Mouse (Mus musculus) liver, adult 2 months (tissue): ENCODE results near the gene Ctxn1. TPM values are rescaled to one million over a fixed set of nuclear protein-coding genes. Genes with fewer than 3 reads are reported as not detected.
A peak's percentile ranks its signal among the peaks of the same experiment; 100 is the strongest.

Source experiments
- DNase-seq: peaks from one replicate; pipeline ENCODE4 v3.0.0-alpha.2; 2011; ENCODE audit warnings: low read depth, low spot score; ENCODE audit errors: extremely low read depth
- H3K27ac ChIP-seq: fragments of 200-500 bp; replicated peaks from 2 replicates; pipeline ENCODE4 v1.5.1; 2012; ENCODE audit warnings: low read depth, mild to moderate bottlenecking, control low read depth, inconsistent platforms, low read length; ENCODE audit not compliant: insufficient read depth
- H3K27me3 ChIP-seq: fragments of 200-500 bp; 2 replicates; pipeline ENCODE4 v1.6.1; 2012; ENCODE audit warnings: mild to moderate bottlenecking, moderate library complexity, low read length, inconsistent platforms; ENCODE audit not compliant: control insufficient read depth, insufficient read depth
- H3K36me3 ChIP-seq: fragments of 200-500 bp; 2 replicates; pipeline ENCODE4 v1.6.1; 2012; ENCODE audit warnings: low read length, inconsistent platforms; ENCODE audit not compliant: control insufficient read depth, insufficient read depth
- H3K4me1 ChIP-seq: fragments of 200-500 bp; 2 replicates; pipeline ENCODE4 v1.6.1; 2011; ENCODE audit warnings: low read length; ENCODE audit not compliant: control insufficient read depth, insufficient read depth
- H3K4me3 ChIP-seq: fragments of 200-500 bp; 2 replicates; pipeline ENCODE4 v1.5.1; 2011; ENCODE audit warnings: low read depth, mild to moderate bottlenecking, control low read depth, low read length, moderate library complexity; ENCODE audit not compliant: insufficient read depth
- H3K79me2 ChIP-seq: fragments of 200-500 bp; 2 replicates; pipeline ENCODE4 v1.6.1; 2012; ENCODE audit warnings: inconsistent platforms, mild to moderate bottlenecking, low read length, moderate library complexity; ENCODE audit not compliant: control insufficient read depth, insufficient read depth
- H3K9ac ChIP-seq: fragments of 200-500 bp; 2 replicates; pipeline ENCODE4 v1.6.1; 2012; ENCODE audit warnings: low read depth, mild to moderate bottlenecking, control low read depth, inconsistent platforms, low read length
- CTCF ChIP-seq: fragments of 200-500 bp; IDR thresholded peaks from 2 replicates; pipeline ENCODE4 v1.5.1; 2011; ENCODE audit warnings: low read depth, low read length, control low read depth
- POLR2A ChIP-seq: fragments of 200-500 bp; IDR thresholded peaks from 2 replicates; pipeline ENCODE4 v1.6.1; 2011; ENCODE audit warnings: low read length, control low read depth; ENCODE audit not compliant: insufficient read depth; ENCODE audit errors: extremely low read depth
- WGBS: fragments of 180-500 bp; shearing (Covaris S2); methylation state at CpG from one replicate; pipeline ENCODE4 v1.1.7; 2018; 5-methylcytosine and 5-hydroxymethylcytosine counted together
- polyA plus RNA-seq: library from polyadenylated mRNA; depleted of rRNA; stranded (reverse); fragments of >200 nt; gene quantifications from 2 replicates; pipeline ENCODE4 v1.2.3, GENCODE M21; 2012
- total RNA-seq: library from RNA; depleted of rRNA; stranded (reverse); fragments of >200 nt; gene quantifications from 2 replicates; pipeline ENCODE4 v1.2.3, GENCODE M21; 2014

The Ctxn1 gene
- total and polyA plus RNA-seq, 2 experiments = 0.28 to 2.0 TPM

GRCm38 (mm10) chr8:4238434-4239192 is 20.5 kb downstream of the Ctxn1 start, which contains the start of the genes Map2k7 and Gm49320:
Map2k7 (plus strand) TSS chr8:4238740.
Gm49320 (plus strand) TSS chr8:4238865.
- peak; percentile 95 for DNase-seq
- peaks cover 10% of the 10 kb centered on the region for H3K4me1 ChIP-seq
- WGBS = under 1% methylated on average over 67 of the region's 71 CpGs

GRCm38 (mm10) chr8:4237814-4238433 is 21.1 kb downstream of the Ctxn1 start:
- Histone ChIP-seq H3K79me2 (peaks cover 12% of the 10 kb centered on the region; the same call in 1 of the 2 replicates), H3K27ac (peak overlapping the region; percentile 88), H3K4me3 (peak overlapping the region; percentile 60), H3K36me3 (no peaks in the 10 kb centered on the region), H3K9ac (peak overlapping the region; percentile 78), H3K4me1 (peaks cover 10% of the 10 kb centered on the region), H3K27me3 (no peaks in the 10 kb centered on the region)
- WGBS = 4% methylated on average over 15 of the region's 15 CpGs
- TF ChIP-seq POLR2A = no peak
- no peak for TF ChIP-seq CTCF
- DNase-seq = peak; percentile 57

More at GRCm38 (mm10) chr8:4238434-4239192, 20.5 kb downstream of the Ctxn1 start, which contains the start of the genes Map2k7 and Gm49320:
- TF ChIP-seq POLR2A (peak; percentile 80), CTCF (peak; percentile 53)
- Histone ChIP-seq H3K36me3 (peaks cover 2% of the 10 kb centered on the region), H3K9ac (peak within 1 kb of the TSS; percentile 83), H3K79me2 (peaks cover 12% of the 10 kb centered on the region; the same call in 1 of the 2 replicates), H3K4me3 (peak within 1 kb of the TSS; percentile 78), H3K27me3 (no peaks in the 10 kb centered on the region), H3K27ac (peak within 1 kb of the TSS; percentile 89)

GRCm38 (mm10) chr8:4230612-4231351 is 28.3 kb downstream of the Ctxn1 start:
- DNase-seq = no peak
- Histone ChIP-seq H3K36me3 (no peaks in the 10 kb centered on the region), H3K27me3 (no peaks in the 10 kb centered on the region), H3K4me3 (no peak overlapping the region), H3K79me2 (no peaks in the 10 kb centered on the region), H3K9ac (no peak overlapping the region), H3K4me1 (no peaks in the 10 kb centered on the region), H3K27ac (no peak overlapping the region)
- TF ChIP-seq POLR2A (no peak), CTCF (no peak)
- WGBS = 69% methylated on average over 10 of the region's 10 CpGs

DNA sequence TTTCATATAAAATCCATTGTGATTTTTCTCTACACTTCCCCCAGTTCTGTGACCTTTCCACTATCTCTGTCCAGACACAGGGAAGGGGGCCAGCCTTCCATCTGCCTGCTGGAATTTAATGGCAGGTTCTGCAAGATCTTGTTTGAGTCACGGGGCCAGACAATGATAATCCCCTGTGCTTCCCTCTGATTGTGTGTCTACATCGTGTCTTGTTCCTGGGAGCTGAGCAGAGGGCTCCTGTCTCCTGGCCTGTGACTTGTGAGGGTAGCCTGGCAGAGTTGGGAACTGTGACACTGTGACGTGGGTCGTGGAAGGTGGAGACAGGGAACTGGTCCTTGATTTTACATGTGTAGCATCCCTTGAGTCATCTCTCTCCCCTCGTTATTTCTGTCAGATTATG is 29.3 kb downstream of the Ctxn1 start:
- H3K27me3 ChIP-seq = no peaks in the 10 kb centered on the region
- no peak for TF ChIP-seq POLR2A
- TF ChIP-seq CTCF = no peak

GRCm38 (mm10) chr8:4227919-4228318 is 31.2 kb downstream of the Ctxn1 start:
- Histone ChIP-seq H3K27me3 (no peaks in the 10 kb centered on the region), H3K79me2 (no peaks in the 10 kb centered on the region)

More for the DNA sequence above, 29.3 kb downstream of the Ctxn1 start:
- H3K79me2 ChIP-seq = no peaks in the 10 kb centered on the region
- H3K36me3 ChIP-seq = no peaks in the 10 kb centered on the region
- H3K9ac ChIP-seq = no peak overlapping the region
- no peaks in the 10 kb centered on the region for H3K4me1 ChIP-seq
- WGBS = 65% methylated on average over 5 of the region's 5 CpGs
- H3K27ac ChIP-seq = no peak overlapping the region
- no peak overlapping the region for H3K4me3 ChIP-seq
- no peak for DNase-seq

More at GRCm38 (mm10) chr8:4227919-4228318, 31.2 kb downstream of the Ctxn1 start:
- H3K9ac ChIP-seq = no peak overlapping the region
- no peaks in the 10 kb centered on the region for H3K4me1 ChIP-seq
- 98% methylated on average over 4 of the region's 4 CpGs for WGBS
- H3K27ac ChIP-seq = no peak overlapping the region
- no peaks in the 10 kb centered on the region for H3K36me3 ChIP-seq
- TF ChIP-seq CTCF = no peak
- TF ChIP-seq POLR2A = no peak
- DNase-seq = no peak
- no peak overlapping the region for H3K4me3 ChIP-seq
